Mouse (Mus musculus) E14TG2a.4 (cell line): ENCODE results near the gene Stk35.

Experiments used
- CTCF ChIP-seq: conservative IDR thresholded peaks from 2 replicates; pipeline ENCODE4 v1.5.1; 2014; ENCODE audit warnings: low read length
- NANOG ChIP-seq: IDR thresholded peaks from 2 replicates; pipeline ENCODE4 v1.6.1; 2014; ENCODE audit warnings: borderline replicate concordance, low read length, mixed read lengths
- POU5F1 ChIP-seq: IDR thresholded peaks from 2 replicates; pipeline ENCODE4 v1.6.1; 2014; ENCODE audit warnings: low read length, borderline replicate concordance

DNA sequence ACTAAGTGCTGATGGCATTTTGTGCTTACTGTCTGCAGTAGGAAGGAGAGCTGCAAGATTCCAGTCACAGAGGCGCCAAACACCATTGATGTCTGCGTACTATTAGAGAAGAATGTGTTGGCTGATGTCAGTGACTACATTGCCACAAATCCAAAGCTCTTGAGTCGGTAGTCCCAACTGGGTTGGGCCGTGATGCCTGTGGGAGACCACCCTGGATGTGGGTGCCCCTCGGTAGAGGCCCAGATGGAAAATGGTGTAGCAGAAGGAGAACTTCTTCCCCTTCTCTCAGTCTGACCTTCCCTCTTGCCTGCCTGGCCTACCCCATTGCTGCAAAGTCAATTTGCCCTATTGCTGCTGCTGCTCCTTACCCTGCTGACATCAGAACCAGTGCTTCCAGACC is 68.8 kb downstream of the Stk35 start:
- TF ChIP-seq CTCF (no peak), NANOG (no peak), POU5F1 (no peak)
